Mouse (Mus musculus): ENCODE measurements around the gene Apmap. TPM values are rescaled to one million over a fixed set of nuclear protein-coding genes. Genes with fewer than 3 reads are reported as not detected.

Apmap gene
- polyA plus RNA-seq, 1 experiment from 2014 or later: 43.5 TPM

GRCm38 (mm10) chr2:150607086-150607485 is 1.3 kb downstream of the Apmap start:
- whole genome bisulfite sequencing: 83% methylated on average over 1 of the region's 1 CpGs
- Histone ChIP-seq H3K9ac (0 out of 2 replicates have a peak overlapping the region, but pooled peaks have one; percentile 22), H3K4me3 (peak overlapping the region; percentile 85), H3K27me3 (no peaks in the 10 kb centered on the region), H3K27ac (replicated peaks) (no peak overlapping the region), H3K36me3 (no peaks in the 10 kb centered on the region), H3K4me2 (peak overlapping the region; percentile 68), H3K4me1 (replicated peaks) (peaks cover 17% of the 10 kb centered on the region), H3K9me3 (no peaks in the 10 kb centered on the region)
- ATAC-seq (ENCODE audit: low FRiP score, low read depth): no peak

GRCm38 (mm10) chr2:150604802-150605201 is 3.6 kb downstream of the Apmap start:
- WGBS: 85% methylated on average over 2 of the region's 2 CpGs
- Histone ChIP-seq H3K4me2 (no peak overlapping the region), H3K36me3 (no peaks in the 10 kb centered on the region), H3K27ac (replicated peaks) (no peak overlapping the region), H3K4me1 (replicated peaks) (peaks cover 17% of the 10 kb centered on the region), H3K4me3 (no peak overlapping the region), H3K27me3 (no peaks in the 10 kb centered on the region), H3K9me3 (no peaks in the 10 kb centered on the region), H3K9ac (no peak overlapping the region)
- no peak for ATAC-seq (ENCODE audit: low FRiP score, low read depth)

GRCm38 (mm10) chr2:150602166-150602565 is 6.2 kb downstream of the Apmap start:
- Histone ChIP-seq H3K36me3 (peaks cover 3% of the 10 kb centered on the region; the same call in 1 of the 2 replicates), H3K4me3 (no peak overlapping the region), H3K27ac (replicated peaks) (no peak overlapping the region), H3K4me2 (no peak overlapping the region), H3K9me3 (no peaks in the 10 kb centered on the region), H3K27me3 (no peaks in the 10 kb centered on the region), H3K9ac (no peak overlapping the region), H3K4me1 (replicated peaks) (peaks cover 3% of the 10 kb centered on the region)
- no peak for ATAC-seq (ENCODE audit: low FRiP score, low read depth)
- WGBS: 87% methylated on average over 2 of the region's 2 CpGs

GRCm38 (mm10) chr2:150600263-150600662 is 8.1 kb downstream of the Apmap start:
- no peak overlapping the region for H3K9ac ChIP-seq
- no peaks in the 10 kb centered on the region for H3K4me1 ChIP-seq (replicated peaks)
- H3K4me3 ChIP-seq: no peak overlapping the region
- H3K4me2 ChIP-seq: no peak overlapping the region
- H3K36me3 ChIP-seq: peaks cover 5% of the 10 kb centered on the region; the same call in 1 of the 2 replicates
- no peaks in the 10 kb centered on the region for H3K27me3 ChIP-seq
- WGBS: 96% methylated on average over 2 of the region's 2 CpGs
- H3K9me3 ChIP-seq: no peaks in the 10 kb centered on the region
- H3K27ac ChIP-seq (replicated peaks): no peak overlapping the region
- no peak for ATAC-seq (ENCODE audit: low FRiP score, low read depth)

GRCm38 (mm10) chr2:150595411-150596190 is 12.8 kb downstream of the Apmap start:
- ATAC-seq (ENCODE audit: low FRiP score, low read depth): no peak
- 96% methylated on average over 3 of the region's 3 CpGs for WGBS
- Histone ChIP-seq H3K36me3 (peaks cover 18% of the 10 kb centered on the region), H3K4me3 (no peak overlapping the region), H3K27ac (replicated peaks) (no peak overlapping the region), H3K9ac (no peak overlapping the region), H3K27me3 (no peaks in the 10 kb centered on the region), H3K9me3 (no peaks in the 10 kb centered on the region), H3K4me2 (no peak overlapping the region), H3K4me1 (replicated peaks) (no peaks in the 10 kb centered on the region)

GRCm38 (mm10) chr2:150589076-150589475 is 19.3 kb downstream of the Apmap start:
- H3K36me3 ChIP-seq: peaks cover 50% of the 10 kb centered on the region

GRCm38 (mm10) chr2:150579628-150580027 is 28.7 kb downstream of the Apmap start:
- Histone ChIP-seq H3K4me2 (no peak overlapping the region), H3K9me3 (no peaks in the 10 kb centered on the region), H3K27me3 (no peaks in the 10 kb centered on the region), H3K36me3 (peaks cover 25% of the 10 kb centered on the region), H3K4me1 (replicated peaks) (no peaks in the 10 kb centered on the region), H3K9ac (no peak overlapping the region), H3K4me3 (no peak overlapping the region), H3K27ac (replicated peaks) (no peak overlapping the region)
- 86% methylated on average over 1 of the region's 1 CpGs for WGBS
- ATAC-seq (ENCODE audit: low FRiP score, low read depth): no peak

More at GRCm38 (mm10) chr2:150589076-150589475, 19.3 kb downstream of the Apmap start:
- H3K27ac ChIP-seq (replicated peaks): no peak overlapping the region
- no peak for ATAC-seq (ENCODE audit: low FRiP score, low read depth)
- H3K4me2 ChIP-seq: no peak overlapping the region
- no peaks in the 10 kb centered on the region for H3K27me3 ChIP-seq
- WGBS: 72% methylated on average over 11 of the region's 11 CpGs
- no peaks in the 10 kb centered on the region for H3K4me1 ChIP-seq (replicated peaks)
- H3K9ac ChIP-seq: no peak overlapping the region
- no peaks in the 10 kb centered on the region for H3K9me3 ChIP-seq
- no peak overlapping the region for H3K4me3 ChIP-seq

GRCm38 (mm10) chr2:150578603-150579002 is 29.8 kb downstream of the Apmap start:
- H3K4me2 ChIP-seq: no peak overlapping the region
- WGBS: 85% methylated on average over 5 of the region's 5 CpGs

GRCm38 (mm10) chr2:150576256-150576655 is 32.1 kb downstream of the Apmap start:
- peaks cover 5% of the 10 kb centered on the region; the same call in 1 of the 2 replicates for H3K36me3 ChIP-seq
- H3K4me2 ChIP-seq: no peak overlapping the region
- WGBS: 85% methylated on average over 1 of the region's 1 CpGs

More at GRCm38 (mm10) chr2:150578603-150579002, 29.8 kb downstream of the Apmap start:
- H3K36me3 ChIP-seq: peaks cover 15% of the 10 kb centered on the region
- H3K4me3 ChIP-seq: no peak overlapping the region
- H3K9me3 ChIP-seq: no peaks in the 10 kb centered on the region
- H3K27ac ChIP-seq (replicated peaks): no peak overlapping the region
- no peaks in the 10 kb centered on the region for H3K27me3 ChIP-seq
- H3K4me1 ChIP-seq (replicated peaks): no peaks in the 10 kb centered on the region
- ATAC-seq (ENCODE audit: low FRiP score, low read depth): no peak
- no peak overlapping the region for H3K9ac ChIP-seq

GRCm38 (mm10) chr2:150572463-150572862 is 35.9 kb downstream of the Apmap start:
- Histone ChIP-seq H3K4me1 (replicated peaks) (no peaks in the 10 kb centered on the region), H3K9ac (no peak overlapping the region), H3K4me2 (no peak overlapping the region), H3K27me3 (no peaks in the 10 kb centered on the region), H3K9me3 (no peaks in the 10 kb centered on the region), H3K4me3 (no peak overlapping the region), H3K36me3 (no peaks in the 10 kb centered on the region), H3K27ac (replicated peaks) (no peak overlapping the region)
- 90% methylated on average over 3 of the region's 3 CpGs for WGBS
- ATAC-seq (ENCODE audit: low FRiP score, low read depth): no peak

More at GRCm38 (mm10) chr2:150576256-150576655, 32.1 kb downstream of the Apmap start:
- no peaks in the 10 kb centered on the region for H3K9me3 ChIP-seq
- no peaks in the 10 kb centered on the region for H3K27me3 ChIP-seq
- H3K27ac ChIP-seq (replicated peaks): no peak overlapping the region
- H3K4me3 ChIP-seq: no peak overlapping the region
- ATAC-seq (ENCODE audit: low FRiP score, low read depth): no peak
- H3K4me1 ChIP-seq (replicated peaks): no peaks in the 10 kb centered on the region
- H3K9ac ChIP-seq: no peak overlapping the region

- Histone ChIP-seq H3K27ac (replicated peaks) (no peak overlapping the region), H3K4me3 (no peak overlapping the region), H3K4me2 (no peak overlapping the region), H3K9me3 (no peaks in the 10 kb centered on the region), H3K36me3 (no peaks in the 10 kb centered on the region), H3K9ac (no peak overlapping the region), H3K27me3 (no peaks in the 10 kb centered on the region), H3K4me1 (replicated peaks) (no peaks in the 10 kb centered on the region)
- WGBS: 95% methylated on average over 2 of the region's 2 CpGs
- no peak for ATAC-seq (ENCODE audit: low FRiP score, low read depth)
Observed at GRCm38 (mm10) chr2:150570761-150571160, 37.6 kb downstream of the Apmap start.

GRCm38 (mm10) chr2:150569847-150570590 is 38.3 kb downstream of the Apmap start, which contains the start of gene Cst7:
Cst7 (plus strand) TSS chr2:150570415.
- Histone ChIP-seq H3K27ac (replicated peaks) (no peak within 1 kb of the TSS), H3K27me3 (no peaks in the 10 kb centered on the region), H3K4me3 (no peak within 1 kb of the TSS), H3K36me3 (no peaks in the 10 kb centered on the region), H3K9ac (no peak within 1 kb of the TSS), H3K4me2 (no peak within 1 kb of the TSS), H3K4me1 (replicated peaks) (no peaks in the 10 kb centered on the region), H3K9me3 (no peaks in the 10 kb centered on the region)
- 82% methylated on average over 11 of the region's 11 CpGs for WGBS
- ATAC-seq (ENCODE audit: low FRiP score, low read depth): no peak
